Mouse (Mus musculus) erythroblast, adult 5-6 weeks (primary cell): ENCODE data around the gene Gm4871. TPM values are rescaled to one million over a fixed set of nuclear protein-coding genes. Genes with fewer than 3 reads are reported as not detected.
"Not testable (repeated sequence)": the region's sequence is repeated elsewhere in the genome, so short reads cannot be mapped to it uniquely, and the experiment has no call there.

ENCODE experiments used
- ATAC-seq: replicated peaks from 2 replicates; pipeline ENCODE4 v1.8.0; 2016; ENCODE audit warnings: moderate number of reproducible peaks, mild to moderate bottlenecking, moderate TSS enrichment, inconsistent platforms; ENCODE audit not compliant: poor library complexity, low FRiP score, severe bottlenecking
- total RNA-seq, 2 experiments: library from RNA; stranded (forward) in 1 of 2; stranded (reverse) in 1 of 2; fragments of 150-400 nt in 1 of 2; fragments of 200-764, 138-1000 nt in 1 of 2; gene quantifications; 2 replicates each; pipeline versions ENCODE4 v1.2.3 to v1.2.4; 2015 to 2017; ENCODE audit warnings: low replicate concordance in 2 of 2

Gene Gm4871
- not detected in 2 replicates for total RNA-seq (2015; ENCODE audit: low replicate concordance)
- not detected in 2 replicates for total RNA-seq (2017; ENCODE audit: low replicate concordance)

- not testable (repeated sequence) for ATAC-seq
Measured at GRCm38 (mm10) chr5:145032391-145032790, at the start of gene Gm4871. Gene Gm4871 (minus strand): TSS chr5:145032754.

- ATAC-seq: no peak
Measured at GRCm38 (mm10) chr5:145081866-145082613, 49.5 kb upstream of the Gm4871 start.

GRCm38 (mm10) chr5:145075081-145075480, 42.5 kb upstream of the Gm4871 start:
- ATAC-seq: no peak

- no peak for ATAC-seq
Measured at GRCm38 (mm10) chr5:145071342-145071741, 38.8 kb upstream of the Gm4871 start.

GRCm38 (mm10) chr5:145069707-145070106, 37.2 kb upstream of the Gm4871 start:
- peak; percentile 77 for ATAC-seq

- ATAC-seq: no peak
Measured at GRCm38 (mm10) chr5:145068863-145069262, 36.3 kb upstream of the Gm4871 start.

GRCm38 (mm10) chr5:145064765-145065340, 32.3 kb upstream of the Gm4871 start:
- ATAC-seq: no peak

- no peak for ATAC-seq
Measured at GRCm38 (mm10) chr5:145059524-145059923, 27.0 kb upstream of the Gm4871 start.

- ATAC-seq: no peak
Measured at GRCm38 (mm10) chr5:145058722-145059121, 26.2 kb upstream of the Gm4871 start.

GRCm38 (mm10) chr5:145057907-145058306, 25.4 kb upstream of the Gm4871 start:
- ATAC-seq: no peak

GRCm38 (mm10) chr5:145054187-145054586, 21.6 kb upstream of the Gm4871 start:
- ATAC-seq: not testable (repeated sequence)

- ATAC-seq: not testable (repeated sequence)
Measured at GRCm38 (mm10) chr5:145042690-145043089, 10.1 kb upstream of the Gm4871 start, which contains the start of gene 1700018F24Rik. Gene 1700018F24Rik (plus strand): TSS chr5:145042990.

GRCm38 (mm10) chr5:145041628-145042027, 9.1 kb upstream of the Gm4871 start:
- no peak for ATAC-seq

GRCm38 (mm10) chr5:145030476-145030875, 2.1 kb downstream of the Gm4871 start:
- not testable (repeated sequence) for ATAC-seq

- ATAC-seq: not testable (repeated sequence)
Measured at GRCm38 (mm10) chr5:145020712-145021111, 11.8 kb downstream of the Gm4871 start.

- not testable (repeated sequence) for ATAC-seq
Measured at GRCm38 (mm10) chr5:145020254-145020653, 12.3 kb downstream of the Gm4871 start.

- not testable (repeated sequence) for ATAC-seq
Measured at GRCm38 (mm10) chr5:145016761-145017160, 15.8 kb downstream of the Gm4871 start.

GRCm38 (mm10) chr5:145014278-145014677, 18.3 kb downstream of the Gm4871 start:
- no peak for ATAC-seq

GRCm38 (mm10) chr5:145008878-145009659, 23.5 kb downstream of the Gm4871 start:
- ATAC-seq: no peak

GRCm38 (mm10) chr5:145005596-145005995, 27.0 kb downstream of the Gm4871 start:
- no peak for ATAC-seq
